Mouse (Mus musculus) lung, postnatal 4 days (tissue): ENCODE measurements around the gene Sh2d1a.

Experiments
- DNase-seq, 2 experiments: peaks; one replicate each; pipeline ENCODE4 v3.0.0; 2021

Sh2d1a gene

DNA sequence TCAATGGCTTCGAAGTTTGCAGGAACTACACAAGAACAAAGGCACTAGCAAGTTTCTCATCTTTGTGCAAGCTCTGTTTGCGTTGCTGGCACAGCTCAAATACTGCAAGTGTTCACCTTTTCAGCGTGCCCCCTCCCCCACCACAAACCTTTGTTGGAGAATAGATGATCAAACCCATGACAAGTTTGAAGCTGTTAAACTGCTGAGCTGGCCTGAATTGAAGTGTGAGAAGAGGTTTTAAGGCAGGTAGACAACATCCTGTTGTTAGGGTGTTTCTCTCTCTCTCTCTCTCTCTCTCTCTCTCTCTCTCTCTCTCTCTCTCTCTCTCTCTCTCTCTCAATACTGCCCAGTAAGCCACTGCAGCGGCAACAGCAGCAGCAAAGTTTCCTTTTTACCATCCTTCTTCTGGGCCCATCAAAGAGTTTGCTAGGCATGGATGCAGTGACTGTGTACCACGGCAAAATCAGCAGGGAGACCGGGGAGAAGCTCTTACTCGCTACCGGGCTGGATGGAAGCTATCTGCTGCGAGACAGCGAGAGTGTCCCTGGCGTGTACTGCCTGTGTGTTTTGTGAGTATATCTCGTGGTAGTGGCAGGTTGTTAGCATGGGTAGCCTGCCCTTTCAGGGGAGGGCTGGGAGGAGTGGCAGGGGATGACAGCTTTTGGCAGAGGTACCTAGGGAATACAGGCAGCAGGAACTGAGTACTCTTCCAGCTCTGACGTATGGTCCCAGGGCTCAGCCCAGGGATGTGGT lies at the start of gene Sh2d1a:
Gene Sh2d1a, plus strand, starts transcription at position 163 of the 753 bp plus-strand sequence.
- DNase-seq: no peak

DNA sequence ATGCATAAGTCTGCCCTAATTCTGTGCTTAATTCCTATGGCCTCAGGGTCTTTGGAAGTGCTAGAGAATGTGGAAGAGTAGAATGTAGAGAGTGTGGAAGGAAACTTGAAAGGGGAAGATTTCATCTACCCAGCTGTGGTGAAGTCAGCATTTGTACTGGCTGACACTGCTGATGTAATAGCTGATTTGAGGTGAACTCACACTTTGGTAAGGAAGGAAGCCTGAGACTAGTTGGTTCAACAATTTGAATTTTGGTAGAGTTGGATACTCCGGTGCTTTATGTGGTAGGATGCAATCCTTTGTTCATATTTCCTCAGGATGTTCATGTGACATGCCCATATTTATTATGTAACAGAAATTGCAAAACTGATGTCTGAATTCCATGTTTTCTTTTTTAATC lies 49.3 kb upstream of the Sh2d1a start:
- no peak for DNase-seq

DNA sequence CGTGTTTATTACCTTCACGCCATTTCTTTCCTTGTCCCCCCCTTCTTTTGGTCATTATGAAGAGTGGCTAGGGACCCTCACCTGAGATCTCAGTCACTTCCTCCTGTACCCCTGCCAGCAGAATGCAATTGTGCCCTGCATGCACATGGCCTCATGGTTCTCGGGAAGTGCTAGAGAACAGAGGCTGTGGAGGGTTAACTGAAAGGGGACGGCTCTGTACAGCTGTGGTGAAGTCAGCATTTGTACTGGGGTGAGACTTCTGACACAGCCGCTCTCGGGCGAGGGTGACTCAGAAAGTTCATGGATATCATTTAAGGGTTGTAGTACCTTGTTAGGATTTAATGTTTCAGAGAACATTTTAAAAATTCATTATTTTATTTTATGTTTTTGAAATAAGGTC lies 47.7 kb upstream of the Sh2d1a start:
- DNase-seq: no peak

DNA sequence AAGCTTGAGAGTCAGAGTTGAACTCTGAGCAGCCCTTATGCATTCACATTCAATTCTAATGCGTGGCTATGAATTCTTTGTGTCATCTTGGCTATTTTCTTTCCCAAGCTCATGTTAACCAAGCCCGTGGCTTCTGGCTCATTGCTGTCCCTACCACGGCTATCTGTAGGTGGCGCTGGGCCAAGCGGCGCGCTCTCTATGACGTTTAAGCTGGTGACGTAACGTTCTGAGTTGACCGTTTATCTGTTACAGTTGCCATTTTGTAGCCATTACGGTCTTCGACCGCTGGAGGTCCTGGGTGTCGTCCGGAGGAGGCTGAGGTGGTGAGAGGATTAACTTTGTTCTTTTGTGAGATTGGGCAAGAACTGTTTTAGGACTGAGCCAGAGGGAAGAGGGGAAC lies 12.8 kb upstream of the Sh2d1a start, which contains the start of gene Tex13c2:
Gene Tex13c2, plus strand, starts transcription at position 246 of the 400 bp plus-strand sequence.
- DNase-seq: no peak

DNA sequence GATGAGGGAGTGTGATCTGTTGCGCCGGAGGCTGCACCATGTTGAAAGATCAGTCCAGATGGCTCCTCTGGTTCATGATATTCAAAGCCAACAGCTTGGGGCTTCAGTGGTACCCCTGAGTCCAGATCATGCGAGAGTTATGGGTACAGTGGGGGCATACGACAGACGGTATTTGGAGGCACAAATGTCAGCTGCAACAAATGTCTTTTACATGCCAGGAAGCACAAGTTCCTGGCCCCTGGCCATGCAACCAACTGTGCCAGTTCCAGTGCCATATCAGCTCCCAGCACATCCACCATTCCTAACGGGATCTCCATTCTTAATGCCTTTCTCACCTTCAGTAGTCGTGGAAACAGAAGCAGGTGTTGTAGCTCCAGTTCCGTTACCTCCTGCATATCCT lies 11.9 kb upstream of the Sh2d1a start:
- DNase-seq: no peak

DNA sequence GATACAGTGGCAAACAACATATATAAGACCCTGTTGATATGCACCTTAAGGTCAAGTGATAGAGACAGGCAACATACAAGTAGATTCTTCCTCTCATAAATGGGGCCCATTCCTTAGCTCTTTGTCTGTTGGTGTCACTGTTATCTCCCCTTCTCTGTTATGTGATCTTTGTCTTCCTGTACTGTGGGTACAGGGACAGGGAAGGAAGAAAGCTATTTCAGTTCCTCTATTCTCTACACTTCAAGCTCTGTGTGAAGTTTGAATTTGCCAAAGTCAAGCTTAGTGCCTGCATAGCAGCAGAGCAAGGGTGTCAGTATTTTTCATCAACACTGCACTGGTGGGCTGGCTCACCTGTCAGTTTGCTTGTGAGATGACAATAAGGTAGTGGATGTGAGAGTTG lies 1.7 kb upstream of the Sh2d1a start:
- no peak for DNase-seq

DNA sequence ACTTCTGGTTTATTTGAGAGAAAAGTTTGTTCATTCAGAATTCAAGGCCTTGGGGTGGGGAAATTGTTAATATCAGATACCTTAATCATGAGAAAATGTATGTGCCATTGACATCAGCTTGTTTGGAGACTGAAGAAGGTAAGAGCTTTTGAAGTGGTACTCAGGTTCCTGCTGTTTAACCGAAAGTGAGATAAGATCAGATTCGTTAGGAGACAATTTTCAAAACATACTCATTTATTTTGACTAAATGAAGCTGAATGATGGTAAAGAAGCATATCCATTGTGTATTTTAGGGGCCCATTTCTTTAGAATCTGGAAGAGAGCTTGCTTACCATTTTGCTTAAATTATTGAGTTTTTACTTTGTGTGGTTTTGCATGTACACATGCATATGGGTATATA lies 8.9 kb downstream of the Sh2d1a start:
- no peak for DNase-seq

DNA sequence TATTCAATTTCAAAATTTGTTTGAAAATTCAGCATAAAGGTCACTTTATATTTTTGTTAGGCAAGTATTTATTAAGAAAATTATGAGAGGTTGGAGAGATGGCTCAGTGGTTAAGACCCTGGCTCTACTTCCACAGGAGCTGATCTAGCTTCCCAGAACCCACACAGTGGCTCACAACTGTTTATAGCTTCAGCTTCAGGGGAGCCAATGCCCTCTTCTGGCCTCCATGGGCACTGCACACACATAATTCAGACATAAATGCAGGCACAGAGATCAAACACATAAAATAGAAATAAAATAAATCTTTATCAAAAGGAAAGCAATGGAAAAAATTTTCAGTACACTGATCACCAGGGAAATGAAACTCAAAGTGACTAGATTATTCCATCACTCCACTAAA lies 10.3 kb downstream of the Sh2d1a start:
- DNase-seq: no peak

DNA sequence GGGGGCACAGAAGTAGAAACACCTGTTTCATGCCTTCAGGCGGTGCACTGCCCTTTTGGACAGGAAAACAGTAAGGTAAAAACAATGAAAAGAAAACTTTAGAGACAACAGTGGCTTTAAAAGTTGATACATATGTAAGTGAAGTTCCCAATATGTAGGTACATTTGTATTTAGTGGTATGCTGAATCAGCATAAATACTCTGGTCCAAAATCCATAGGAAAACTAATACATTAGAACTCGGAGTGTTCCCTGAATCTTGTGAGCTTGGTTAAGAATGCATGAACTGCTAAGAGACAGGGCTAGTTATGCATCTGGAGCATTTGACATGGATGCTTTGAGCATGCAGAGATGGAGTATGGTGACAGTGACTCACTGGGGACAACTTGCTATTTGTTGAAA lies 20.6 kb downstream of the Sh2d1a start:
- DNase-seq: no peak

DNA sequence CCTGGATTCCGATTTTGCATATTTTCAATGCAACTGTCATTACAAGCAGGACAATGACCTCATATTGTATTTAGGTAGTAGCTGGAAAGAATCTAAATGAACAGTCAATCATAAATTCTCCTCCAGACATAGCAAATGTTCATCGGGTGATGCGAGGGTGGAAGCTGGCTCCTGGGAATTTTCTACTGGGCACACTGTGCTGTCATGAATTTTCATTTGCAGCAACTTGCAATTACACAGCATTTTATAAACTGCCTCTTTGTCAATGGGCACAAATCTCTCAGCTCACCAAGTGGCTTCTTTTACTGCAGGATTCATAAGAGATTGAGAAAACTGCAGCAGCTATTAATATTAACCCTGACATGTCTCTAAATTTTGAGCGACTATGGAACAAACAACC lies 28.4 kb downstream of the Sh2d1a start:
- no peak for DNase-seq

DNA sequence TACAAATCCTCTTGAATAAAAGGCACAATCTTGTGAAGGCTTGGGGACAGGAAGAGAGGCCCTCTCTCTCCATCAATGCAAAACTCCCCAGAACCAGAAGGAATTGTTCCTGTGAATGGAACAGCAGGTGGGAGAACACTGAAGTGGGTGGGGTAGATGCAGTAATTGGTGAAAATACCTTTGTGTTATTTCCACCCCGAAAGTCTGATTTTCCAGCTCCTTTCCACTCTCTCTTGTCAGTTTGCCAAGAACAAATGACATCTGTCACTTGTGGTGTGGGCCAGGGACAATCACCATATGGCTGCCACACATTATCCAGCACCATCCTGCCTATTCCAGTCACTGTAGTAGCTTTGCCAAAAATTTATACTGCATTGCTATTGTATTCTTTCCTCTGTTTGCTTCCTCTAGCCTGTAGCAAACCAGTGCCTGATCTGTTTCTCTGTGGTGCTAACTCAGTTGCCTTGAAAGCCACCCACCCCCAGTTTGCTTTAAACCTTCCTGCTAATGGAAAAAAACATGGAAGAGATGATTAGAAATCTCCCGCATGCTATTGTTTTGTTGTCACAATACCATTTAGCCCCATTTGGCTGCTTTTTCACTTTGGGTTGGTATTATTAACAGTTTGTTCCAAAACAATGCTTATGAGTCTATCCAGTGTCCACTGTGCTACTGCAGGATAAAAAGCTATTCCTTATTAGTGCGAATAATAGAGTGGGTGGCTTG lies 37.9 kb downstream of the Sh2d1a start:
- DNase-seq: peak in 1 of 2 experiments; percentile 17

DNA sequence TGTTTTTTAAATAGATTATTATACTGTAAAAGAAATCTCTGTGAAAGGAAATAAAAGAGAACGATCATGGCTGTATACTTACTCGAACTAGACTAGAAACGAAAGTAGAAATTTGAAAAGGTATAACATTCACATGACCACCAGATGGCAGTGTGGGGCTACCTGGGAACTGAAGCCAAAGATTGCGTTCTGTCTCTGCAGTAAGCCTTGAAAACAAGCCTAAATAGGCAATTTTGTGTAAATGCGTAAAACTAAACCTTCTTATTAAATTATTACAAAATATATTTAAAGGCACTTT lies 38.5 kb downstream of the Sh2d1a start:
- DNase-seq: peak; percentile 44 to 70

DNA sequence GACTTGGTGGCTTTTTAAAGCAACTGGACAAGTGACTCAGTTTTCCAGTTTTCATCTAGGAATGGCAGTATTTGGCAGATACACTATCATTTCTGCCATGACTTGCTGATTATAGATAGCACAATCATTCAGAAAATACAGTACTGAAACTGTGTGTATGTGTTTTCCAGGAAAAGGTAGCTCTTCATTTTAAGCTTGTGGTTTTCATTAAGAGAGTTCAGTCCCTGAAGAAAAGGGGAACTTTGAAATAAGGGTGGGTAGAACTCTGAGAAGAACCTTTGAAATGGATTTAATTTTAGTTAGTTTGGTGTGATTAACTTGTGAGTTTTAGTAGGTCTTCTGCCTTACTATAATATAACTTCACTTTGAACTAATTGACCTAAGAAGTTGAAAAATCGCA lies 42.8 kb downstream of the Sh2d1a start:
- no peak for DNase-seq

DNA sequence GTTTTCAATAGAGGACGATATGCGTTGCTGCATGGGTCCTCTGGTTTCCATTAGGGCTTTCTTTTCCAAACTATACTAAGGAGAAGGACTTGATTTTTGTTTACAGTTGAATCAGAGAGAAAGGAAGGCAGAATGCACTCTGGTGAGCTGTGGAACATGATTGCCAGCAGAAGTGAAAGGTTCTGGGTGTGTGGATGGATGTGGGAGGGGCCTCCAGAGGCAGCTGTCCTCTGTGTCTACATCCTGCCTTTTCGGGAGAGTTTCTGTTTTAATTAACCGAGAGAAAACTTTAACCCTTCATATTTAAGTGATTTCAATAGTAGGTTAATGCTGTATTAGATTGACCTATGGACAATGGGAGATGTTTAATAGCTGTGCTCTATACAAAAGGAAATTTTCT lies 46.3 kb downstream of the Sh2d1a start:
- DNase-seq: no peak

DNA sequence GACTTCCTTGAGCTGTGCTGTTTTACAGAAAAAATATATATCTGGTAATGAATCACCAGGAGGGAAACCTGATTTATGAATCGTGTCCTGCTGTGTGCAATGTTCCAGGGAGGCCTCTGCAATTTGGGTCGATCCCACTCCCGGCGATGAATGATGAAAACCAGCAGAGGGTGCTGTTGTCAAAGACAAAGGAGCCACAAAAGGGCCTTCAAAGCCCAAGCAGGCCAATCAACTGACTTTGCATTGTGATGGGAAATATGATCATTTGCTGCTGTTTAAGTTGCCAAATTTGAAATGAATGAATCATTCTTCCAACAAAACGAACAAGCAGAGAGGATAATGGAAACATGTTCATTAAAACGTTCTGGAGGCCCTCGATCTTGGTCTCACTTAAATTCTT lies 55.0 kb downstream of the Sh2d1a start:
- peak; percentile 22 to 53 for DNase-seq

DNA sequence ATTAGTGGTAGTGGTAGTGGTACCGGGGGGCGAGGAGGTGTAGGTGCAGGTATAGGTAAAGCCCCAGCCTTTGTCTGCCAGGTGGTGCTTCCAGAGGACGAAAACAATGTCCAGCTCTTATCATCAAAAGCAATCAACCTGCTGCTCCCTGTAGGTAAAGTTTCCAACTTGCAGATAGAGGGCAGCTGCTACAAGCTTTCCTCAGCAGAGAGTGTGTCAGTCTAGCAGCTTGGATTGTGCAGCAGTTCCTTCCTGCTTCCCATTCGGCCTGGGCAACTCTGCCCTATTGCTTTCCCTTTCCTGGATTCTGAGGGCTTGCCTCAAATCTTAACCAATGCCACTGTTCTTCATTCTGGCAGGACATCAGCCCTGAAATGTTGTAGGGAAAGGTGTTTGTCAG lies 56.4 kb downstream of the Sh2d1a start:
- no peak for DNase-seq
